ENCODE assay signal across 13 mouse cellular contexts in genomic region chr5:120592141-120592540, GRCm38 (mm10). TPM values are rescaled to one million over a fixed set of nuclear protein-coding genes. Genes with fewer than 3 reads are reported as not detected.
A peak's percentile ranks its signal among the peaks of the same experiment; 100 is the strongest.
DNase-seq lines count a peak whose midpoint lies in the region; ATAC-seq and TF ChIP-seq lines count a peak whose summit lies in the region.
"Had no signal": no experiment of that assay in that cellular context is flagged by ENCODE, and none has a peak within 500 bp of the region (broad histone marks: within the 10 kb centered on the region; RNA-seq: fewer than 3 reads in every experiment).

No protein-coding gene starts in this region.

- DNase-seq in heart, adult 2 months = no peak
- DNase-seq in heart, postnatal 25 days (ENCODE audit: low spot score) = no peak
- DNase-seq in lung, postnatal 36 days = peak; percentile 53
- DNase-seq in lung, postnatal 14 days = no peak
- DNase-seq in ES-E14 (ENCODE audit: low read depth, low spot score) = peak; percentile 63
- DNase-seq in naive thymus-derived CD4-positive, alpha-beta T cell, adult 2 months (ENCODE audit: low read depth) = peak; percentile 60
- DNase-seq: gastrocnemius, postnatal 14 days; heart, postnatal 4 days; right cerebral cortex, postnatal 25 days had no signal

- no peaks in the 10 kb centered on the region for H3K27me3 ChIP-seq in heart, adult 2 months (ENCODE audit: control insufficient read depth, insufficient read depth, low read length)

- TF ChIP-seq EP300 in heart, adult 2 months (IDR thresholded peaks at IDR 0.05; ENCODE audit: insufficient read depth, low read depth, low read length) = no peak

- TF ChIP-seq POLR2A in heart, adult 2 months (IDR thresholded peaks at IDR 0.05; ENCODE audit: insufficient read depth, low read depth, low read length) = no peak

- no peaks in the 10 kb centered on the region for H3K9me3 ChIP-seq in ES-E14 (ENCODE audit: control insufficient read depth, insufficient read depth, low read depth, low read length)

- peak; percentile 56 for TF ChIP-seq CTCF in heart, adult 2 months (IDR thresholded peaks at IDR 0.05)

- peaks cover 5% of the 10 kb centered on the region for H3K4me1 ChIP-seq in heart, adult 2 months (ENCODE audit: control insufficient read depth, insufficient read depth, low read length)
- peaks cover 0 to 8% of the 10 kb centered on the region in 2 experiments; a peak in 1 of 4 replicates for H3K4me1 ChIP-seq in ES-E14 (ENCODE audit: control insufficient read depth in 2 of 2, insufficient read depth in 2 of 2, low read length in 2 of 2, poor library complexity in 1 of 2)

- H3K36me3 ChIP-seq in heart, adult 2 months (ENCODE audit: control insufficient read depth, insufficient read depth, low read length) = no peaks in the 10 kb centered on the region
- no peaks in the 10 kb centered on the region for H3K36me3 ChIP-seq in ES-E14 (ENCODE audit: control insufficient read depth, insufficient read depth, low read length, poor library complexity, severe bottlenecking)

- H3K9ac ChIP-seq in heart, adult 2 months (ENCODE audit: low read depth, low read length) = no peak overlapping the region
- no peak overlapping the region for H3K9ac ChIP-seq in ES-E14 (ENCODE audit: insufficient read depth, low read depth, low read length, poor library complexity, severe bottlenecking)

- 70% methylated on average over 7 of the region's 7 CpGs for WGBS in heart, adult 2 months

- no peak overlapping the region for H3K4me3 ChIP-seq in heart, adult 2 months
- no peak overlapping the region for H3K4me3 ChIP-seq in ES-E14 (ENCODE audit: insufficient read depth in 1 of 2, low read depth in 1 of 2, low read length in 2 of 2, poor library complexity in 1 of 2, severe bottlenecking in 1 of 2)

- H3K27ac ChIP-seq in heart, adult 2 months = no peak overlapping the region
- no peak overlapping the region for H3K27ac ChIP-seq in ES-E14 (ENCODE audit: insufficient read depth, low read depth, low read length, poor library complexity, severe bottlenecking)

- intact Hi-C loops in heart, adult 2 months (cut with DNase I) = no loop called here
- intact Hi-C loops in heart, postnatal 25 days (cut with DNase I) = no loop called here

- in situ Hi-C loops in ES-E14 (cut with MboI; ENCODE audit: low sequenced_read_pairs in 2 of 2, unreplicated experiment in 2 of 2) = no loop called here

- no peaks in the 10 kb centered on the region for H3K79me2 ChIP-seq in heart, adult 2 months (replicated peaks; ENCODE audit: control insufficient read depth, insufficient read depth, low read length)

- ATAC-seq in inflammation-experienced regulatory T-cells, adult 6 months = no peak
- ATAC-seq: activated CD4-positive, CD25-positive, alpha-beta regulatory T cell, adult 4 months had no signal

TF ChIP-seq in ES-E14, 5 proteins besides CTCF, POLR2A, EP300 and RAD21:
- TF ChIP-seq CHD2 (IDR thresholded peaks at IDR 0.05; ENCODE audit: low read depth, low read length) (no peak), ZNF384 (IDR thresholded peaks at IDR 0.05; ENCODE audit: low read depth, low read length) (no peak), ZC3H11A (IDR thresholded peaks at IDR 0.05; ENCODE audit: borderline replicate concordance, low read depth, low read length) (no peak; the same call in 1 of the 2 replicates), MAFK (IDR thresholded peaks at IDR 0.05; ENCODE audit: insufficient read depth, low read depth, low read length) (no peak), HCFC1 (IDR thresholded peaks at IDR 0.05; ENCODE audit: borderline replicate concordance, insufficient read depth, low read length) (no peak)

RNA-seq across cellular contexts. Expression of gene Iqcd, which starts 3.3 kb away (rescaled TPM):
- not detected for total RNA-seq in heart, adult 2 months (2021)
- polyA plus RNA-seq in heart, adult 2 months (2012; rRNA removed) = 0.14 and 0.20 TPM in 2 replicates
- total RNA-seq in heart, postnatal 25 days (2021) = not detected
- total RNA-seq in ES-E14 (2012; rRNA removed) = 0.16 TPM in 1 of 2 replicates, not detected in the other
- under 1 TPM in 1 of 3 experiments, not detected in 2; 0.91 TPM for polyA plus RNA-seq in inflammation-experienced regulatory T-cells, adult 6 months (2017; shearing (Covaris generic))
- total RNA-seq: heart, postnatal 4 days had no signal

RNA-seq across cellular contexts. Expression of gene Tpcn1, which starts 3.7 kb away (rescaled TPM):
- 10 to 100 TPM; 30.7 to 35.1 TPM for total RNA-seq in heart, adult 2 months (2021)
- 53.7 and 59.7 TPM in 2 replicates for polyA plus RNA-seq in heart, adult 2 months (2012; rRNA removed)
- 10 to 100 TPM; 36.0 to 37.9 TPM for total RNA-seq in heart, postnatal 25 days (2021)
- 14.2 and 14.9 TPM in 2 replicates for total RNA-seq in ES-E14 (2012; rRNA removed)
- polyA plus RNA-seq in inflammation-experienced regulatory T-cells, adult 6 months (2017; shearing (Covaris generic)) = 10 to 100 TPM in 2 of 3 experiments, 1 to 10 TPM in 1; 6.4 to 15.8 (median 12.6) TPM

RNA-seq across cellular contexts. Expression of gene Rita1, which starts 20.2 kb away (rescaled TPM):
- 10 to 100 TPM; 14.2 to 16.0 TPM for total RNA-seq in heart, adult 2 months (2021)
- 15.3 and 21.7 TPM in 2 replicates for polyA plus RNA-seq in heart, adult 2 months (2012; rRNA removed)
- 10 to 100 TPM; 15.4 to 18.7 TPM for total RNA-seq in heart, postnatal 25 days (2021)
- 20.6 and 23.7 TPM in 2 replicates for total RNA-seq in ES-E14 (2012; rRNA removed)
- polyA plus RNA-seq in inflammation-experienced regulatory T-cells, adult 6 months (2017; shearing (Covaris generic)) = 1 to 10 TPM; 2.1 to 3.5 (median 3.2) TPM

RNA-seq across cellular contexts. Expression of gene Ddx54, which starts 20.4 kb away (rescaled TPM):
- 10 to 100 TPM; 21.4 to 22.5 TPM for total RNA-seq in heart, adult 2 months (2021)
- 16.2 and 18.2 TPM in 2 replicates for polyA plus RNA-seq in heart, adult 2 months (2012; rRNA removed)
- 10 to 100 TPM; 20.1 to 21.4 TPM for total RNA-seq in heart, postnatal 25 days (2021)
- total RNA-seq in ES-E14 (2012; rRNA removed) = 90.7 and 108 TPM in 2 replicates
- polyA plus RNA-seq in inflammation-experienced regulatory T-cells, adult 6 months (2017; shearing (Covaris generic)) = 10 to 100 TPM; 13.0 to 21.1 (median 13.4) TPM

RNA-seq across cellular contexts. Expression of gene Cfap73, which starts 41.9 kb away (rescaled TPM):
- total RNA-seq in heart, adult 2 months (2021) = not detected
- 0.16 TPM in 1 of 2 replicates, not detected in the other for polyA plus RNA-seq in heart, adult 2 months (2012; rRNA removed)
- total RNA-seq in heart, postnatal 25 days (2021) = not detected
- total RNA-seq in ES-E14 (2012; rRNA removed) = not detected in 2 replicates
- polyA plus RNA-seq in inflammation-experienced regulatory T-cells, adult 6 months (2017; shearing (Covaris generic)) = not detected
- total RNA-seq: gastrocnemius, postnatal 14 days; heart, postnatal 4 days; left cerebral cortex, postnatal 36 days had no signal
- polyA plus RNA-seq: activated CD4-positive, CD25-positive, alpha-beta regulatory T cell, adult 4 months; forebrain, embryonic 11.5 days had no signal

Comparison
In these comparisons a context has a peak if more than half of its experiments do, and no peak if none do; other contexts are left out.
1. DNase-seq: peak in lung, postnatal 36 days (single experiment), ES-E14 (single experiment) and naive thymus-derived CD4-positive, alpha-beta T cell, adult 2 months (single experiment); none in heart, adult 2 months (0 of 2), heart, postnatal 25 days (single experiment) and lung, postnatal 14 days (single experiment).